Mouse (Mus musculus): ENCODE measurements around the gene Gpt2. TPM values are rescaled to one million over a fixed set of nuclear protein-coding genes. Genes with fewer than 3 reads are reported as not detected.

Gpt2 gene
- 10 to 100 TPM; 33.3 to 37.5 TPM for total RNA-seq (2021)
- long read RNA-seq, experiment 1, transcript Gpt2-201 (12 exons, 3,639 nt), result major isoform, 17 of 23 reads
- long read RNA-seq, experiment 1, partial matches to known transcripts, result 2 of 23 reads
- long read RNA-seq, experiment 1, other reads (novel, unspliced or antisense), result 4 of 23 reads
- long read RNA-seq, experiment 2, transcript Gpt2-201 (12 exons, 3,639 nt), result major isoform, 9 of 16 reads
- long read RNA-seq, experiment 2, partial matches to known transcripts, result 0 of 16 reads
- long read RNA-seq, experiment 2, other reads (novel, unspliced or antisense), result 6 of 16 reads

GRCm38 (mm10) chr8:85492125-85492875 lies at the start of gene Gpt2:
Gpt2 (plus strand) TSS chr8:85492576.
- peak; percentile 96 for DNase-seq

DNA sequence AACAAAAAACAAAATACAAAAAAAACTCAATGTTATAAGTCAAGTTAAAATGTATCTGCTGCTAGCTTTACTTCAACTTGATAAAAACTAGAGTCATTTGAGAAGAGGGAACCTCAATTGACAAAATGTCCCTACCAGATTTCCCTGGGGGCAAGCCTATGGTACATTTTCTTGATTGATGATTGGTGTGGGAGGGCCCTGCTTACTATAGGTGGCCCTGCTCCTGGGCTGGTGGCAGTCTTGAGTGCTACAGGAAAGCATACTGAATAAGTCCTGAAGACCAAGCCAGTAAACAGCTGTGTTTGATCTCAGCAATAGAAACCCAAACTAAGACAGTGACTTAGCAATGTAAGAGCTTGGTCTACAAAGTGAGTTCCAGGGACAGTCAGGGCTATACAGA lies 48.3 kb upstream of the Gpt2 start:
- no peak for DNase-seq

- DNase-seq, result no peak
Observed at GRCm38 (mm10) chr8:85445936-85446685, 46.3 kb upstream of the Gpt2 start.

DNA sequence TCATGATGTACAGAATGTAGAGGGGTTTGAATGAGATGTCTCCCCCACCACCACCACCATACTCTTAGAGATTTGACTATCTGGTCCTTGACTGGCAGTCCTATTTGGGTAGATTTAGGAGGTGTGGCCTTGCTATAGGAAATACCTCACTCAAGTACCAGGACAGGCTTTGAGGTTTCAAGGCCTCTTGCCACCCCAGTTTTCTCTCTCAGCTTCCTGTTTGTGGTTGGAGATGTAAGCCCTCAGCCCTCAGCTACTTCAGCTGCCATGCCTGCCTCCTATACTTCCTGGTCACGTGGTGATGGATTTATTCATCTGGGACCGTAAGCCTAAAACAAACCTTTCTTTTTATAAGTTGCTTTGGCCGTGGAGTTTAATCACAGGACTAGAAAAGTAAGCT lies 42.0 kb upstream of the Gpt2 start:
- DNase-seq, result no peak

GRCm38 (mm10) chr8:85452328-85452727 lies 40.0 kb upstream of the Gpt2 start:
- DNase-seq, result no peak

- DNase-seq, result no peak
Observed at GRCm38 (mm10) chr8:85453256-85453655, 39.1 kb upstream of the Gpt2 start.

DNA sequence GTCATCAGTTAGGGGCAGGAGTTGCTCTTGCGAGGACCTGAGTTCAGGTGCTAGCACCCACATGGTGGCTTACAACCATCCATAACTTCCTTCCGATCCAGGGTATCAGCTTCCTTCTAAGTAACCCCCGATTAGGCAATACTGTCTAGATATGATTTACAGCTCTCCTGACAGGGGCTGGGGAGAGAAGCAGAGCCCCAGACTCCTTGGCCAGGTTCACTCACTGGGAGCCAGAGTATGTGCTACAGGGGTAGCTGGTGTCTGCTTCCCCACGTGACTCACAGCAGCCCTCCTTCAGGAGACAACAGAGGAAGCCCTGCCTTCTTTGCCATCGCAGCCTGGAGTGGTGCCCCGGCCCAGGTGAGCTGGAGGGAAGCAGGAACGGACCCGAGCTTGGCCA lies 37.6 kb upstream of the Gpt2 start:
- DNase-seq, result no peak

GRCm38 (mm10) chr8:85456536-85456935 lies 35.8 kb upstream of the Gpt2 start:
- DNase-seq, result peak; percentile 55 to 78

- DNase-seq, result no peak
Observed at GRCm38 (mm10) chr8:85459582-85459981, 32.8 kb upstream of the Gpt2 start.

DNA sequence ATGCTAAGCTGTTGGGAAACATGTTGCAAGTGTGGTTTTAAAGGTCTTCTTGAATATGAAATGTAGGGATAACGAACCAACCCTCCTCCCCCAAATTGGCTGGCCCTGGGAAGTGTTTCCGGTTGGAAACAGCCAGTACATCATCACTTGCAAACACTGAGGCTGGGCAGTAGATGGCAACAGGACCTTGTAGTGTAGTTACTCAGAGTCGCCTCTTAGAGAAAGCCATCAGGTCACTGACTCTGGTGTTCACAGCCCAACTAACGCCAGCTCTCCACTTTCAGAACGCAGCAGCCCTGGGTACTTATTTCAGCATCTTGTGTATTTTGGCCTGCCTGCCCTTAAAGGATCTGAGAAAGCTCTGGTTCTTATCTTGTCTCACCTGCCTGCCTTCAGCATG lies 31.6 kb upstream of the Gpt2 start:
- peak; percentile 12 to 21 for DNase-seq

DNA sequence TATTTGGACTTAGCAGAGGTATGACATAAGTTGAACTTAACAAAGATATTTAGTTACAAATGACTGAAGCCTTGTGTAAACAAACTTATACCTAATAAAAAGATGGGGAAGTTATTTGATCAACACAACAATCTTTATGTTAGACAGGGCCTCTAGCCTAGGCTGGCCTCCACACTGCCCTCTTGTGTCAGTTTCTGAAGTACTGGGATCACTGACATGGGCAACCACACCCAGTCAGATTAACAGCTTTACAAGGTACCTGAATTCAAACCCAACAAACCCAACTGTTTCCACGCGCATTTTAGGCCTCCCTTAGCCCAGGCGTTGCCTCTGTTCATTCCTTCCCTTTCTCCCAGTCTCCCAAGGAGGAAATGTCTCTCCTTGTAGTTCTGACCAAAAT lies 31.0 kb upstream of the Gpt2 start:
- peak in 1 of 2 experiments; percentile 22 for DNase-seq

- DNase-seq, result no peak
Observed at GRCm38 (mm10) chr8:85462441-85462840, 29.9 kb upstream of the Gpt2 start.

- no peak for DNase-seq
Observed at GRCm38 (mm10) chr8:85464316-85464715, 28.1 kb upstream of the Gpt2 start.

DNA sequence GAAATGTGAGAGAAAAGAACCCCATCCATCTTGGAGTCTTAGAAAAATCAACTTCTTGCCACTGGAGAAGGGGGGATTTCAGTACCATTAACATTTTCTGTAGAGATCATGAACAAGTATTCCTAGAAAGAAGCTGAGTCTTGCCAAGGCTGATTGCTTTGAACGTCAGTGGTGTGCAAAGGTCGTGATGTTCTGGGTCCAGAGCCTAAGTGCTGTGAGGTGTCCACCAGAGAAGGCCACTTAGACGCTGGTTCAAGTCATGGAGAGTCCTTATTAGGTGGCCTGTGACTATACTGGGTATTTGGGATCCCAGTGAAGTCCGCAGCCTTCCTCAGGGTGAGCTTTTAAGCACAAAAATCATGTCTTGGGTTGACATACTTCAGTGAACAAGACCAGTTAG lies 26.3 kb upstream of the Gpt2 start:
- no peak for DNase-seq

DNA sequence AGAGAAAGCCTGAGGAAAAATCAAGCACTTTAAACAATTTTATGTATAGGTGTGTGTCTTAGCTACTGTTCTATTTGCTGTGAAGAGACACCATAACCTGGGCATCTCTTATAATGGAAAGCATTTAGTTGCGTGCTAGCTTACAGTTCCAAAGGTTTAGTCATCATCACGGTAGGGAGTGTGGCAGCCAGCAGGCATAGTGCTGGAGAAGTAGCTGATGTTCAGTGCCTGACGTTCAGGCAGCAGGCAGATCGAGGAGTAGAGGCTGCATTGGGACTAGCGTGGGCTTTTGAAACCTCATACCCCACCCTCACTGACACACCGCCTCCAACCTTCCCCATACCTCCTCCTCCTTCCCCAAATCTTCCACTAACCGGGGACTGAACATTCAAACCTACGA lies 21.6 kb upstream of the Gpt2 start:
- DNase-seq, result no peak

DNA sequence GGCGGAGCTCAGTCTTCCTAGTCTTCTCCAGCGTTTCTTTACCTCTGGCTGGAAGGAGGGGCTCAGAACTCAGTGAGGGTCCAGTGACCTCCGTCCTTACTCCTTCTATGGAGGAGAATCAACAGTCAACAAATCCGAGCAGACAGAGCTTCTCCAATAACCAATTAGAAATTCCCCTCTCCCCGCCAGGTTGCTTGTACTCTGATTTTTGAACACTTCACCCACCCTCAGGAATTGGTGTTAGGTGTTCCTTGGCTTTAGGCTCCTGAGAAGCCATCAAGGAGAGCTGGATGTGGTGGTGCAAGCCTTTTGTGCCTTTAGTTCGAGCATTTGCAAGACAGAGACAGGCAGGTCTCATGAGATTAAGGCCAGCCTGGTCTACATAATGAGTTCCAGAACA lies 19.6 kb upstream of the Gpt2 start:
- no peak for DNase-seq

DNA sequence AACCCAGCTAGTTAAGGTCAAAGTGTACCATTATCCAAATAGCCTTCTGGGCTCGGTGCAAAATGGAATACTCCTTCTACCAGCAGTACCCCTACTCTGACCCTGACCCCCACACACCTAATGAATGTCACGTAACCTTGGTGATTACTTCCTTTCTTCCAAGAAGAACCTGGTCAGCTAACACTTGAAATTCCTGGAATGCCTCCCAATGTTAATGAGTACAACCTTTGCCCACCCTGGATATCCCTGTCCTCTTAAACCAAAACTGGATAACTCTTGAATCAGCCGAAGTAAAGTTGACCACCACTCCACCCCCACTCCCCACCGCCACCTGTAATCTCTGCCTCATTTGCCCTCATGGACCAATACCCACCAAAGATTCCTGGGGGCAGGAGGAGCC lies 19.1 kb upstream of the Gpt2 start:
- DNase-seq, result no peak

DNA sequence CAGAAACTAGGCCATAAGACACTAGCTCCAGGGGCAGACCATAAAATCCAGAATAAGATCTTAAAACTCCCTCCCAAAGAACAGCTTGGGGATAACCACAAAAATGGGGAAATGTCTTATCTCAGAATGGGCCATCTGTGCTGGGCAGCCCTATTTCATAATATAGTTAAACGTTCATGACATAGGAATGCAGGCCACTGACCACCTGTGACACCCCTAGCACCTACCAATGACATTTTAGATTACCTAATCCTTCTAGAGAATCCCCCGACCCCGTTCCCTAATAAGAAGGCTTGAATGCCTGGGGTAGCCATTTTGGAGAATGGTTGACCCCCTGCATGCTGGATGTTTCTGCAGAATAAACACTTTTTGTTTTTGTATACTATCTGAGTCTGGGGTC lies 17.5 kb upstream of the Gpt2 start:
- no peak for DNase-seq

- DNase-seq, result no peak
Observed at GRCm38 (mm10) chr8:85476970-85477545, 15.3 kb upstream of the Gpt2 start.

DNA sequence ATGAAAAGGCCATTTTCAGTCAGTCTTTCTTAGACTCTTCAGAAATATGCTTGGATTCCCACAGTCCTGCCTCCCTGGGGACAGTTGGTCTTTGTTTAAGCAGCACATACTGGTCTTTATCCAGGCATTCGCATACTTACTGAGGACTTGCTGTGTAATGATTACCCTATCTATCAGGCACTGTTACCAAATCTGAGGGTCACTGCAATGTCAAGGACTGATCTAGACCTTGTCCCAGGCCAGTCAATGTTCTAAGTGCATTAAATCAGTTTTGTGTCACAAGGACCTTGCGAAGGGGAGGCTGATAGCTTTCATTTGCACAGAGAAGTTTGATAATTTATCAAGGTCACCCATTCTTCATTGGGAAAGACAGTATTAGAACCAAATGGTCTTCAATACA lies 14.0 kb upstream of the Gpt2 start:
- no peak for DNase-seq

- DNase-seq, result no peak
Observed at GRCm38 (mm10) chr8:85479710-85480109, 12.7 kb upstream of the Gpt2 start.

- peak; percentile 29 to 39 for DNase-seq
Observed at GRCm38 (mm10) chr8:85481900-85482299, 10.5 kb upstream of the Gpt2 start.

DNA sequence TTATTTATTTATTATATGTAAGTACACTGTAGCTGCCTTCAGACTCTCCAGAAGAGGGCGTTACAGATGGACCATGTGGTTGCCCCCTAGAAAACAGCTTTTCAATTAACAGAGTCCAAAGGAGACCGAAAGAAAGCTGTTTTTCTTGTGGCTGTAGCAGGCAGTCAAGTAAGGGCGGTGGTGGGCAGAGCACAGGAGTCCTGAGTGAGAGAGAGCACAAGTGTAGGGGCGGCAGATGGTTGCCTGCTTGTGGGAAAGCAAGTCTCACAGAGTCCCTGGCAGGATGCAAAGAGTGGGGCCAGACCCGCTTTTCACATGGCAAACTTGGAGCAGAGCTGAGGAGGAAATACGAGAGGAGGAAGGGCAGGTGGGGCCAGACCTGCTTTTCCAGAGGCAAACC lies 9.9 kb upstream of the Gpt2 start:
- DNase-seq, result no peak

Measured in heart, adult 18-20 months (tissue).